Mouse (Mus musculus) hindbrain, embryonic 16.5 days (tissue): ENCODE measurements around the gene Rhobtb3. TPM values are rescaled to one million over a fixed set of nuclear protein-coding genes. Genes with fewer than 3 reads are reported as not detected.
"Not testable (repeated sequence)": the region's sequence is repeated elsewhere in the genome, so short reads cannot be mapped to it uniquely, and the experiment has no call there.

Experiments used
- ATAC-seq: fragments of 200-750 bp; cut with Nextera tagmentation; 2 replicates; pipeline ENCODE4 v1.8.0; 2017; ENCODE audit warnings: moderate TSS enrichment, moderate library complexity
- H3K27ac ChIP-seq: fragments of 300-500 bp; sonication (generic); 2 replicates; pipeline ENCODE4 v1.5.1; 2014; ENCODE audit warnings: low read depth, mild to moderate bottlenecking, control low read depth, low read length, moderate library complexity
- H3K27me3 ChIP-seq: fragments of 300-500 bp; sonication (generic); replicated peaks from 2 replicates; pipeline ENCODE4 v1.6.1; 2014; ENCODE audit warnings: low read length; ENCODE audit not compliant: control insufficient read depth, insufficient read depth
- H3K36me3 ChIP-seq: fragments of 300-500 bp; sonication (generic); 2 replicates; pipeline ENCODE4 v1.6.1; 2014; ENCODE audit warnings: mild to moderate bottlenecking, low read length, moderate library complexity, mixed read lengths; ENCODE audit not compliant: control insufficient read depth, insufficient read depth
- H3K4me1 ChIP-seq: fragments of 300-500 bp; sonication (generic); 2 replicates; pipeline ENCODE4 v1.6.1; 2014; ENCODE audit warnings: low read depth, low read length; ENCODE audit not compliant: control insufficient read depth, insufficient read depth
- H3K4me2 ChIP-seq: fragments of 300-500 bp; sonication (generic); 2 replicates; pipeline ENCODE4 v1.6.1; 2014; ENCODE audit warnings: mild to moderate bottlenecking, low read length, control low read depth, moderate library complexity
- H3K4me3 ChIP-seq: fragments of 300-500 bp; sonication (generic); 2 replicates; pipeline ENCODE4 v1.5.1; 2014; ENCODE audit warnings: mild to moderate bottlenecking, low read length, control low read depth, moderate library complexity
- H3K9ac ChIP-seq: fragments of 300-500 bp; sonication (generic); 2 replicates; pipeline ENCODE4 v1.6.1; 2014; ENCODE audit warnings: low read depth, mild to moderate bottlenecking, control low read depth, low read length, moderate library complexity
- H3K9me3 ChIP-seq: fragments of 300-500 bp; sonication (generic); 2 replicates; pipeline ENCODE4 v1.6.1; 2014; ENCODE audit warnings: mild to moderate bottlenecking, low read length, moderate library complexity; ENCODE audit not compliant: control insufficient read depth
- WGBS: fragments of 180-500 bp; shearing (Covaris S2); extraction: QIAGEN DNeasy Blood & Tissue Kit; methylation state at CpG from one replicate; pipeline ENCODE4 v1.1.7; 2014; 5-methylcytosine and 5-hydroxymethylcytosine counted together
- polyA plus RNA-seq: library from polyadenylated mRNA; unstranded; fragments of >200 nt; fragmentation: Nextera tagmentation; extraction: Ambion mirVana; gene quantifications from 2 replicates; pipeline ENCODE4 v1.2.1, GENCODE M21; 2015

Gene Rhobtb3
- polyA plus RNA-seq, 1 experiment from 2014 or later = 14.9 TPM

DNA sequence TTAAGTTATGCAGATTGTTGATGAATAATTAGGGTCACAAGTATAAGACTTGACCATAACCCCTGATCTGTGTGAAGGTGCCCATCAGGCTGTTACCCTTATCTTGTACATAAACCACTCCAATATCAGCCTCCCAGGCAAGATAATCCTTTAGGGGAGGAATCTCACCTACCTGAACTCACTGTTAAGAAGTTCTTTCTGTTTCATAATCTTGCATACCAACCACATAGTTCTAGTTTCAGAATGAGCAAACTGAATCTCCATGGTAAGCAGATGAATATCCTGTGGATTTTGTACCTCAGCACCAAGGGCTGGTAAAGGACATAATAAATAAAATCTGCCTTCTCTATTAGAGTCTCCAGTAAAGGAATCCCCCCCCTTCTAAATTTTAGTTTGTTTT lies 111.0 kb downstream of the Rhobtb3 start:
- no peaks in the 10 kb centered on the region for H3K27me3 ChIP-seq
- H3K36me3 ChIP-seq = no peaks in the 10 kb centered on the region
- no peak overlapping the region for H3K9ac ChIP-seq
- no peak overlapping the region for H3K27ac ChIP-seq
- no peak overlapping the region for H3K4me3 ChIP-seq
- H3K4me2 ChIP-seq = no peak overlapping the region
- H3K9me3 ChIP-seq = no peaks in the 10 kb centered on the region
- ATAC-seq = no peak
- H3K4me1 ChIP-seq = no peaks in the 10 kb centered on the region

DNA sequence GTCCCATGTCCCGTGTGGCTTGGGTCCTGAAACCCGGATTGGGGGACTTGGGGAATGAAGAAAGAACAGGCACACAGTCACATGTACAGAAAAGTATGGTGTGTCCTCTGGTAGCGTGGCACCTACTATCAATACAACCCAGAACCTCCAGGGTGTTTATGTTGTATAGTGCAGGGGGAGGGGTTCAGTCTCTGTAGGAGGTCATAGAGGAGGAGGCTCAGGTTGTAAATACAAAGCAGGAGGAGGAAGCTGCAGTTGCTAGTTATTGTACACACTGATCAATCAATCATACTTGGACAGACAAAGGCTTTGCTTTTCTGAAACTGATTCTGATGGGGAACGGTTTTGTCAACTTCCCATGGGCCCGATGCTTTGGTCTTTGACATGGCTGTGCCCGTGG lies 112.0 kb downstream of the Rhobtb3 start:
- H3K4me2 ChIP-seq = no peak overlapping the region
- no peak overlapping the region for H3K9ac ChIP-seq
- no peaks in the 10 kb centered on the region for H3K9me3 ChIP-seq
- no peak for ATAC-seq
- no peaks in the 10 kb centered on the region for H3K36me3 ChIP-seq
- no peak overlapping the region for H3K27ac ChIP-seq
- H3K27me3 ChIP-seq = no peaks in the 10 kb centered on the region
- WGBS = 80% methylated on average over 6 of the region's 6 CpGs
- H3K4me3 ChIP-seq = no peak overlapping the region
- no peaks in the 10 kb centered on the region for H3K4me1 ChIP-seq

DNA sequence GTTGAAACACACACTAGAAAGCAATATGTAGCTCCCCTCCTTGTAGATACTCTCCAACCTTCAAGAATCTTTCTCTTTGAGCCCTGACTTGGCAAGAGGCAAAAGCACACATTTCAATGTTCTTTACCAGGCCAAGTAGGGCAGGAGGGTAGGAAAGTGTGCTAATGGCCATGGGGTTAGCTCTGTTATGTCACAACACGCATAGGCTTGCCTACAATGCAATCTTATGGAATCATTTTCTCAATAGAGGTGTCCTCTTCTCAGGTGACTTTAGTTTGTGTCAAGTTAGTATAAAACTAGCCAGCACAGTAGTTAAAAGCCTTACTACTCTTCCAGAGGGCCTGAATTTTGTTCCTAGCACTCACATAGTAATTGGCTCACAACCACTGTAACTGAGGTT lies 113.0 kb downstream of the Rhobtb3 start:
- H3K4me1 ChIP-seq = no peaks in the 10 kb centered on the region
- 97% methylated on average over 1 of the region's 1 CpGs for WGBS
- H3K27me3 ChIP-seq = no peaks in the 10 kb centered on the region
- H3K4me2 ChIP-seq = no peak overlapping the region
- no peaks in the 10 kb centered on the region for H3K9me3 ChIP-seq
- H3K9ac ChIP-seq = no peak overlapping the region
- H3K36me3 ChIP-seq = no peaks in the 10 kb centered on the region
- no peak overlapping the region for H3K4me3 ChIP-seq
- no peak overlapping the region for H3K27ac ChIP-seq
- no peak for ATAC-seq

DNA sequence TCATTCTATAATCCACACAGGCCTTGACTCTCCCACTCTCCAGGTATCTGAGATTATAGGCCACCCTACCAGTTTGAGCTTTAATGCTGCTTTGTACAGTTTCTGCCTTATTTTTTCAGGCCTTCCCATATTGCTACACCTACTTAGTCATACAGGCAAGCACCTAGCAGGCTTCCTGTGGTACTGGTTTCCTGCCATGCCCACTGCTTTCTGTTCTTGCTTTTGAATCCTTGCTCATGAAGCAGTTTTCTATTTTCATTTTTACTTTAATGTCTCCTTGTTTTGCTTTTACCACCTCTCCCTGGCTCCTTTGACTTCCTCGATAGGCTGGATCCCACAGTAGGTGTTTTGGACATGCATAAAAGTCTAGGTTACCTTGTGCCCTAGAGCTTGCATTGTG lies 118.3 kb downstream of the Rhobtb3 start:
- ATAC-seq = no peak
- Histone ChIP-seq H3K4me2 (no peak overlapping the region), H3K4me1 (no peaks in the 10 kb centered on the region), H3K9me3 (no peaks in the 10 kb centered on the region), H3K9ac (no peak overlapping the region), H3K27ac (no peak overlapping the region), H3K4me3 (no peak overlapping the region), H3K27me3 (no peaks in the 10 kb centered on the region), H3K36me3 (no peaks in the 10 kb centered on the region)
- 91% methylated on average over 1 of the region's 1 CpGs for WGBS

DNA sequence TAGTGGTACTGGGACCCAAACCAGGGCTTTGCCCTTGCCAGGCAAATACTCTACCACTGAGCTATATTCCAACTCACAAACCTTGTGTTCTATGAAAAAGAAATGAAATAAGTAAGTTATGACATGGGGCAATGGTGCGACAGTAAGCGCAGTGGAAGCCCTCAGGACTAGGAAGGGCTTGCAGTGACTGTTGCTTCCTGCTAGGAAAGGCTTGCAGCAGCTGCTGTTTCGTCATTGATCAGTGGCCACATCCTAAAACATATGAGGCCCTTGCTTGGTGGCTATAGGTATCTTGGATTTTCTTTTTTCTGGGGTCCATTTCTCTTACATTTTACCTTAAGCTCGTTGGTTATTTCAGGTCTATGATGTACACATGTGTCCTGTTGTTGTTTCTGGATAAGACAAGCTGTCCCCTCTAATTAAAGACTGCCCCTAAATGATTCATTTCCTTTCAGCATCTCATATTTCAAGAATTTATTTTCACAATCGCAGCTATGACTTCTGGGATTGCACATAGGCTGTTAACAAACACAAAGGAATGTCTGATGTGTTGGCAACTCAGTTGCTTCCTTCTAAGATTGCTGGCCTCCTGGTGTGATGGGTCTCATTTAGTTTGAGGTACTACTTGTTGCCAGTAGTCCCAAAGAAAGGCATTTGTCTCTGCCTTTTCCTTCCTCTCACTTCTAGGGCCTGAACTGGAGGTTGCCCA lies 119.0 kb downstream of the Rhobtb3 start:
- no peak overlapping the region for H3K4me2 ChIP-seq
- H3K27me3 ChIP-seq = no peaks in the 10 kb centered on the region
- no peak overlapping the region for H3K9ac ChIP-seq
- WGBS = 81% methylated on average over 5 of the region's 5 CpGs
- H3K4me1 ChIP-seq = no peaks in the 10 kb centered on the region
- ATAC-seq = no peak
- no peak overlapping the region for H3K27ac ChIP-seq
- H3K36me3 ChIP-seq = no peaks in the 10 kb centered on the region
- H3K4me3 ChIP-seq = no peak overlapping the region
- no peaks in the 10 kb centered on the region for H3K9me3 ChIP-seq

DNA sequence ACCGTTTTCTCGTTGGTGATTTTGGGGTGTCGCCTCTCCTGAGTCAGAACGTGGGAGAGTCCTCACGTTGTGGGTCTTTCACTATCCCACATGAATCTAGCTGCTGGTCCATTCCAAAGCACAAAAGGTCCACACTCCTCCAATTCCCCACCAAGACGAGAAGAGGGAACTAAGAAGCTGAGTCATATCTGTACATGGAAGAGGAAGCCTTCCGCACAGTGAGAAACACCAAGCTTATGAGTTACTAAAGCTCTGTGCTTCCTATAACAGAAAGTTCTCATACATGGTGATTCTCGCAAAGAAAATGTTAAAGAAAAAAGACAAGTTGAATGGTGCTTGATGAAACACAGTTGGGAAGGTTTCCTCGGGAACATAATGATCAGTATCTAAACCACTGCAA lies 120.5 kb downstream of the Rhobtb3 start:
- Histone ChIP-seq H3K9ac (no peak overlapping the region), H3K27ac (no peak overlapping the region), H3K27me3 (no peaks in the 10 kb centered on the region), H3K9me3 (no peaks in the 10 kb centered on the region), H3K4me3 (no peak overlapping the region), H3K36me3 (no peaks in the 10 kb centered on the region), H3K4me2 (no peak overlapping the region), H3K4me1 (no peaks in the 10 kb centered on the region)
- 90% methylated on average over 9 of the region's 9 CpGs for WGBS
- no peak for ATAC-seq

DNA sequence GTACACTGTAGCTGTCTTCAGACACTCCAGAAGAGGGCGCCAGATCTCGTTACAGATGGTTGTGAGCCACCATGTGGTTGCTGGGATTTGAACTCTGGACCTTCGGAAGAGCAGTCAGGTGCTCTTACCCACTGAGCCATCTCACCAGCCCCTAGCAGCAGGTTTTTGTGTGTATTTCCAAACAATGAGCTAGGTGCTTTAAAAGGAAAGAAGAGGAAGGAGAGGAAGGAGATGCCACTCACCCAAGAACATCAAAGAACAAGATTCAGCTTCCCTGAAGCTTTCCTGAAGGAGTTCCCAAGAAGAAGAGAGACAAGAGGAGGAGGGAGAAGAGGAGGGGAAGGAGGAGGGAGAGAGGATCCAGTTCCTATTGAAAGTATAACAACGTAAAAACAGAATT lies 121.4 kb downstream of the Rhobtb3 start:
- not testable (repeated sequence) for H3K9me3 ChIP-seq, H3K9ac ChIP-seq, H3K4me3 ChIP-seq, ATAC-seq, H3K4me1 ChIP-seq, H3K27ac ChIP-seq, H3K36me3 ChIP-seq, H3K27me3 ChIP-seq, H3K4me2 ChIP-seq
- 79% methylated on average over 3 of the region's 4 CpGs for WGBS

DNA sequence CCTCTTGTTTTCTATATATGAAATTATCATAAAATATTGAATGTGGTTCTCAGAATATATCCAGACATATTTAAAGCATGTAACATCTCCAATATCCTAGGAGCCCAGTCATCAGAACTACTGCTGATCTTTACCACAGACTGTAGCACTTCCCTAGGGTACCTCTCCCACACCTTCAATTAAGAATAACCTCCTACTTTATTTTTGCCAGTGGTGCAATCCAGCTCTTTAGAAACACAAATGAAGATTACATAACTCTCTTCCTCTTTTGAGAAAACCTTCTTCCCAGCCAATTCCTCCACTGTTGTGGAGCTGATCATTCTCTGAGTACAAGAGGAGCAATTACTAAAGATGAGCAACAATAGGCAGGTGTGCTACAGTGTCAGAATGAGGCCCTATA lies 123.8 kb downstream of the Rhobtb3 start:
- no peak for ATAC-seq
- Histone ChIP-seq H3K9me3 (no peaks in the 10 kb centered on the region), H3K4me1 (no peaks in the 10 kb centered on the region), H3K4me2 (no peak overlapping the region), H3K9ac (no peak overlapping the region), H3K36me3 (no peaks in the 10 kb centered on the region), H3K27ac (no peak overlapping the region), H3K27me3 (no peaks in the 10 kb centered on the region), H3K4me3 (no peak overlapping the region)
